Mouse (Mus musculus): ENCODE data around the gene Gdf2.

The Gdf2 gene

GRCm38 (mm10) chr14:33956055-33956454 lies 15.2 kb downstream of the Gdf2 start:
- no peak for DNase-seq (ENCODE audit: low spot score in 2 of 2)

GRCm38 (mm10) chr14:33958186-33958585 lies 17.3 kb downstream of the Gdf2 start:
- no peak for DNase-seq (ENCODE audit: low spot score in 2 of 2)

DNA sequence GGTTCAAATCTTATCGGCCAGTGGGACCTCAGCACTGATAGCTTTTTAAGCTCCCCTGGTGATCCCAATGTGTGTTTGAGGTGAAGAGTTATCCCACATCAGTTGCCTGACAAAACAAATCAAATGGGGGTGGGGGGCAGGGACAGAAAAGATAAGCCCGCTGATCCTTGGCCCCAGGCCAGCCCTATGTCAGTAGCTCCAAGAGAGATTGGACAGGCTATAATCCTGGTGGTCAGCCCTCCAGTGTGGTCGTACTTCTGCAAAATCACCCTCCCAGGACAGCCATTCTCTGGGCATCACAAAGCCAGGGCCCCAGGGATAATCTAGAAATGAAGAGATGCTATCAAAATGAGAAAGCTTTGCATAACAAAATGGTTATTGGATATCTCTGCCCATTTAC lies 18.0 kb downstream of the Gdf2 start:
- no peak for DNase-seq (ENCODE audit: low spot score in 2 of 2)

GRCm38 (mm10) chr14:33959341-33959740 lies 18.5 kb downstream of the Gdf2 start:
- peak; percentile 15 to 17 for DNase-seq (ENCODE audit: low spot score in 2 of 2)

GRCm38 (mm10) chr14:33965675-33966074 lies 24.8 kb downstream of the Gdf2 start:
- DNase-seq (ENCODE audit: low spot score in 2 of 2) = no peak

DNA sequence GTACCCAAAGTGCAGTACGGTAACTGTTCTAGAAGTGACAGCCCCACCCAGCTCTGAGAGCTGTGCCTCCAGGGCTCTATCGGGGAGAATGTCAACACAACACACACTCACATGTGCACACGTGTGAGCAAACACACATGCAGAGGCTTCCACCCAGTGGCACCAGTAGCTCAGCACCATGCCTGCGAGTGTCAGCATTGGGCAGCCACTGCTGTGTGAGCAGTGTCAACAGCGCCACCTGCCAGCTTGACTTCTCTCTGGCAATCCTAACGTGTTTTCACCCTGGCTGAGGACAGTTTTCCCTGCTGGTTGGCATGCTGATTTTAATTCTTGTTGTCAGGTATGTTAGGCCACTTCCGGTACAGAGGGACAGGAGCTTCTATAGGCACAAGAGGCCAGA lies 31.8 kb downstream of the Gdf2 start:
- DNase-seq (ENCODE audit: low spot score in 2 of 2) = no peak

DNA sequence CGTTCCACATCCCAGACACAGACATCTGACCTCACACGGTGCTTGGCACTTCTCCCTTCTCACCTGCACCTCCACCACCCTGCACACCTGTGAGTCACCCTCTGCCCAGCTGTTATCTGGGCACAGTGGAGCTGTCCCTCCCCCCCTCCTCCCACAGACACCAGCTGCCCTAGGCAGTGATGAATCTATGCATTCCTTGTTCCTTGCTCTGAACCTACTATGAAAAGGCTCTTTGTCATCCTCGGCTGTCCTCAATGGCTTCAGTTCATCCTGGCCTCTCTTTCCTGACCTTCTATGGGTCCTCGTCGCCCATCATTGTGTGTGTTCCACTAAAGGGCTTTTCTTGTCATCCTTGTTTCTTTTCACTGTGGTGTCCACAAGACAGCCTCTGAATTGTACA lies 33.9 kb downstream of the Gdf2 start:
- DNase-seq (ENCODE audit: low spot score in 2 of 2) = no peak

- DNase-seq (ENCODE audit: low spot score in 2 of 2) = no peak
These were observed 36.9 kb downstream of the Gdf2 start for GRCm38 (mm10) chr14:33977748-33978147.

DNA sequence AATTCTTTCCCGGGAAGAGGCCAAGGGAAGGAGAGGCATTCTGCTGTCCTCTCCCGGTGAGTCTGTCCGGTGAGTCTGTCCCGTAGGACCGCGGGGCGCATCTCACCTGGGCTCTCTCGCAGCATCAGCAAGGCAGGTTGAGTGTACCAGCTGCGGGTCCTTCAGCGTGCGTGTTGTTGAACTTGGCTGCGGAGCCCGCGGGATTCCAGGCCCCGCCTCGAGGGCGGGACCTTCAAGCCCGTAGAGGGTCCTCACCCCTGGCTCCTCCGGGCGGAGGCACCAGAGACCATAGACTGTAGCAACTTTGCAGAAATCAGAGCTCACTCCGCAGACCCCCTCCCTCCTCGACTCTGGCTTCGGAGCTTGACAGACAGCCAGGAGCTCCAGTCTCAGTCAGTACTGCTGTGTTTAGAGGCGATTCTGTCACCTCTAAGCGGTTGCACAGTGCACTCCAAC lies 37.8 kb downstream of the Gdf2 start, which contains the start of gene Zfp488:
TSS of gene Zfp488 (minus strand) at position 161 of the 456 bp plus-strand sequence.
- DNase-seq (ENCODE audit: low spot score in 2 of 2) = no peak

DNA sequence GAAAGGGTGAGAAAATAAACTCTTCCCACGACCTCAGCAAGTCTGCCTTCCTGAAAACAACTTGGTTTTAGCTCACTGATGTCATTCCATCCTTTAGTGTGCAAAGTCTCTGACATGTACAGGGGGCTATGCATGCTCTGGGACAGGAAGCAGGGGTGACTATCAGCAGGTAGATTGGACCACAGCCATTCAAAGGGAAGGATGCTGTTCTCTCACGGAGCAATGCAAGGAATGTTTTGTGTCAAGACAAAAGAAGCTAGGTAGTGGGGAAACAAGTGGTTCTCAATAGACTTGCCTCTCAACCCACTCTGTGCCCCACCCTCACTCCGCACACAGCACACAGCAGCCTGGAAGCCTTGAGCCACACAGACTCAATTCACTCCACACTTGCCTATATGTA lies 48.4 kb downstream of the Gdf2 start:
- no peak for DNase-seq (ENCODE audit: low spot score in 2 of 2)

DNA sequence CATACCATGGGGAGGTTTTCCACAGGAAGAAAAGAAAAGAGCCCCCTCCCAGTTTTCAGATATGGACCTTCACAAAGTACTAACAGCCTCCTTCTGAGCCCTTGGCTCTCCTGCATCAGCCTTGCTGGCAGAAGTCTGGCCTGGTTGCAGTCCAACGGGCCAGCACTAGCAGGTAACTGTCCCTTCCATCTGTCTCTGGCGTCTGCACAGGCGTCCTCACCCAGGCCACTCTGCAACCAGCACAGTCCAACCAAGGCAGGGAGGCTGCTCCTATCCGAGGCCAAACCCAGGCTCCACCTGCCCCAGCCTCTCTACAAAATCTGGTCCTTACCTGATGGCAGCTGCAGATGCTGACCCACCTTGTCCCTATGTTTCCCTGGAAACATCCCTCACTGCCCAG lies 51.1 kb downstream of the Gdf2 start:
- no peak for DNase-seq (ENCODE audit: low spot score in 2 of 2)

DNA sequence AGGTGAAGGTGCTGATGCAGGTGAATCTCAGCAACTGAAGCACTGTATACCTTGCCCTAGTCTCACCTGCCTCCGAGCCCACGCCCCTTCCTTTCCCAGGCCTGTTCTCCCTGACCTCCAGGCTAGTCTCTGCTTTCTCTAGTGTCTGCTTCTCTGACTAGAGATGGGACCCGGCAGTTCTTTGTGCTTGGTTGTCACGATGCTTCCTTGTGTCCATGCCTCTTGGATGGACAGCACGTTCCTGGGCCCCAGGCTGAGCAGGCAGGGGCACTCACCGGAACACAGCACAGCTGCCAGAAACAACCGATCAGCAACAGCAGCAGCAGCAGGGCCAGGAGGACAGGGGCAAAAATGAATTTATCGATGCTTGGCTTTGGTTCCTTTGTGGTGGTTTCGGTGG lies 52.2 kb downstream of the Gdf2 start:
- no peak for DNase-seq (ENCODE audit: low spot score in 2 of 2)

DNA sequence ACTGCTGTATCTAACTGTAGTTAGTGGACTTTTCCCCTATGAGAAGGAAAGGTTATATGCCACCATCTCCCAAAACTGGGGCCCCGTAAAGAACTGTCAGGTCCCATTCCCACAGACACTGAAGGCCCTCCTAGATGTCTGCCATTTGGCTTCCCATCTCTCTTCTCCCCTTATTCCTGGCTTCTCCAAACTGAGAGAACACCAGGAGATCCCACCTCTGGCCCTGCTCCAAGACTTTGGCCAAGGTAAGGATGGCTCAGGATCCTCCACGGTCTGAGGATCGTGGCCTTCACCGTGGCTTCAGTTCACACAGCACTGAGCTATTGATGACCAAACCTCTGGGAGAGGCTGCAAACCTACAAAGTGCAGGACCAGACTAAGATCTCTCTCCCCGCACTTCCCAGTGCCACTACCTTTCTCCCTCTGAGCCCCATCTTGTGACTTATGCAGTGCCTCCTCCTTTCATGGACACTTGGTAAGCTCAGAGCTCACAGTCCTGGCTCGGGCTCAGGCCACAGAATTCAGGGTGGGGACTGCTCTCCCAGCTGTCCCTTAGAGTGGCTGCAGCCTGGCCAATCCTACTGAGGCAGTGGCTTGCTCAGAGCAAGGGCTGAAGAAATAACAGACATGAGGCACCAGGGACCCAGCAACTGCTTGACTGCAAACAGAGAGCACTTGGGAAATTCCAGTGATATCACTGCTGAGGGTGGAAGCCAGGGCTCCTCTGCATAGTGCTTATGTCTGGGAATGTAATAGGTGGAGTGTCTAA lies 52.9 kb downstream of the Gdf2 start:
- DNase-seq (ENCODE audit: low spot score in 2 of 2) = no peak

Measured in urinary bladder, adult 18-20 months (tissue).